Mouse (Mus musculus) heart, postnatal 0 days (tissue): ENCODE measurements around the gene Mtmr12. TPM values are rescaled to one million over a fixed set of nuclear protein-coding genes. Genes with fewer than 3 reads are reported as not detected.

Experiments
- ATAC-seq: fragments of 200-750 bp; cut with Nextera tagmentation; 2 replicates; pipeline ENCODE4 v1.8.0; 2017; ENCODE audit warnings: low read depth, moderate number of reproducible peaks, moderate library complexity; ENCODE audit not compliant: insufficient read depth
- DNase-seq: peaks from one replicate; pipeline ENCODE4 v3.0.0-alpha.2; 2016; ENCODE audit warnings: low spot score
- H3K27ac ChIP-seq: fragments of 300-500 bp; sonication (generic); 2 replicates; pipeline ENCODE4 v1.5.1; 2014; ENCODE audit warnings: low read depth, mild to moderate bottlenecking
- H3K27me3 ChIP-seq: fragments of 300-500 bp; sonication (generic); 2 replicates; pipeline ENCODE4 v1.6.1; 2014; ENCODE audit warnings: low read length, mixed read lengths; ENCODE audit not compliant: control insufficient read depth, insufficient read depth
- H3K36me3 ChIP-seq: fragments of 300-500 bp; sonication (generic); replicated peaks from 2 replicates; pipeline ENCODE4 v1.6.1; 2014; ENCODE audit warnings: low read length, mixed read lengths; ENCODE audit not compliant: control insufficient read depth, insufficient read depth
- H3K4me1 ChIP-seq: fragments of 300-500 bp; sonication (generic); 2 replicates; pipeline ENCODE4 v1.6.1; 2014; ENCODE audit warnings: antibody characterized with exemption; ENCODE audit not compliant: control insufficient read depth, insufficient read depth
- H3K4me2 ChIP-seq: fragments of 300-500 bp; sonication (generic); 2 replicates; pipeline ENCODE4 v1.6.1; 2014; ENCODE audit warnings: low read depth, mild to moderate bottlenecking, low read length, moderate library complexity
- H3K4me3 ChIP-seq: fragments of 300-500 bp; sonication (generic); 2 replicates; pipeline ENCODE4 v1.5.1; 2014; ENCODE audit warnings: low read depth, low read length
- H3K9ac ChIP-seq: fragments of 300-500 bp; sonication (generic); replicated peaks from 2 replicates; pipeline ENCODE4 v1.6.1; 2014; ENCODE audit warnings: low read depth, low read length, mixed read lengths
- H3K9me3 ChIP-seq: fragments of 300-500 bp; sonication (generic); replicated peaks from 2 replicates; pipeline ENCODE4 v1.6.1; 2016; ENCODE audit warnings: low read length; ENCODE audit not compliant: control insufficient read depth
- CTCF ChIP-seq: IDR thresholded peaks from 2 replicates; pipeline ENCODE4 v1.5.1; 2016; ENCODE audit warnings: antibody characterized with exemption, control low read depth, low read depth
- EP300 ChIP-seq: IDR thresholded peaks from 2 replicates; pipeline ENCODE4 v1.6.1; 2016; ENCODE audit warnings: antibody characterized with exemption, low read depth
- WGBS: fragments of 180-500 bp; shearing (Covaris S2); extraction: QIAGEN DNeasy Blood & Tissue Kit; methylation state at CpG from one replicate; pipeline ENCODE4 v1.1.7; 2014; 5-methylcytosine and 5-hydroxymethylcytosine counted together
- polyA plus RNA-seq: library from polyadenylated mRNA; unstranded; fragments of >200 nt; fragmentation: Nextera tagmentation; extraction: Ambion mirVana; gene quantifications from 2 replicates; pipeline ENCODE4 v1.2.1, GENCODE M21; 2015
- total RNA-seq: library from RNA; depleted of rRNA; stranded (reverse); fragments of >200 nt; gene quantifications from 2 replicates; pipeline ENCODE4 v1.2.3, GENCODE M21; 2014; ENCODE audit warnings: low replicate concordance

Gene Mtmr12
- total and polyA plus RNA-seq, 2 experiments from 2014 or later: 5.4 to 9.8 TPM

- no peak overlapping the region; the same call in 1 of the 2 replicates for H3K27ac ChIP-seq
- H3K36me3 ChIP-seq: no peaks in the 10 kb centered on the region
- H3K4me2 ChIP-seq: peak overlapping the region; percentile 77
- no peaks in the 10 kb centered on the region for H3K27me3 ChIP-seq
- peaks cover 19% of the 10 kb centered on the region for H3K4me1 ChIP-seq
- H3K9me3 ChIP-seq: no peaks in the 10 kb centered on the region
- H3K9ac ChIP-seq: peak overlapping the region; percentile 96
- 30% methylated on average over 14 of the region's 14 CpGs for whole genome bisulfite sequencing
- ATAC-seq: no peak
- TF ChIP-seq EP300 (no peak), CTCF (no peak)
- no peak for DNase-seq
- peak overlapping the region; percentile 96 for H3K4me3 ChIP-seq
Observed at GRCm38 (mm10) chr15:12205902-12206645, 1.2 kb downstream of the Mtmr12 start.

DNA sequence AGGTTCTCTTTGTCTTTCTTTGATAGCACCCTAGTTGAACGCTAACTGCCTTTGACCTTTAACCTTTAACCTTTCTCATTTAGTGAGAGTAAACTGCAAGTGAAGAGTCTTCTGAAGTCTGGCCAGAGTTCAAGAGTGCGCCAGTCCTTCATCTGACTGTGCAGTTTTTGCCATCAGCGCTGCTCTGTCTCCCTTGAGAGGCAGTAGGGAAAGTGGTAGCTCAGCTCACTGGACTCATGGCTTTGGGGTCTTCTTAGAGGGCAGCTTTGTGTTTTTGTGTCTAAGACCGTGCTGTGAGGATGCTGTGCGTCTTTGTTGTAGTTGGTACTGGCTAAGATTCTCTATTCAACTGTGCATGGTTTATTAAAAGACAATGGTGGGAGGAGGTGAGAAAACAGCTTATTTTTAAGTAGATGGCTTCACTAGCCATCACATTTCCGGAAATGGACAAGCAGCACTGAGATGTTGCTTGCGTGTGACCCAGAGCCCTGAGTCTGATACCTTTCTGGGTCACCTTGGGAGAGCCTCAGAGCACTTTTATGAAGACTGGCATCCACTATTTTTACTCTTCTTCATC is 1.9 kb downstream of the Mtmr12 start:
- 67% methylated on average over 7 of the region's 7 CpGs for WGBS
- TF ChIP-seq CTCF (no peak), EP300 (no peak)

GRCm38 (mm10) chr15:12207556-12208090 is 2.8 kb downstream of the Mtmr12 start:
- Histone ChIP-seq H3K27ac (no peak overlapping the region), H3K4me1 (peaks cover 19% of the 10 kb centered on the region), H3K36me3 (no peaks in the 10 kb centered on the region), H3K27me3 (no peaks in the 10 kb centered on the region), H3K4me2 (no peak overlapping the region), H3K9me3 (no peaks in the 10 kb centered on the region), H3K9ac (no peak overlapping the region), H3K4me3 (no peak overlapping the region)
- TF ChIP-seq CTCF (no peak), EP300 (no peak)
- no peak for ATAC-seq
- WGBS: 48% methylated on average over 6 of the region's 6 CpGs
- DNase-seq: no peak

More for the DNA sequence above, 1.9 kb downstream of the Mtmr12 start:
- H3K36me3 ChIP-seq: no peaks in the 10 kb centered on the region
- no peak for DNase-seq
- H3K4me1 ChIP-seq: peaks cover 19% of the 10 kb centered on the region
- H3K9me3 ChIP-seq: no peaks in the 10 kb centered on the region
- no peak overlapping the region for H3K9ac ChIP-seq
- ATAC-seq: no peak
- no peaks in the 10 kb centered on the region for H3K27me3 ChIP-seq
- H3K4me3 ChIP-seq: no peak overlapping the region
- peak overlapping the region; percentile 77; the same call in 1 of the 2 replicates for H3K4me2 ChIP-seq
- H3K27ac ChIP-seq: no peak overlapping the region

DNA sequence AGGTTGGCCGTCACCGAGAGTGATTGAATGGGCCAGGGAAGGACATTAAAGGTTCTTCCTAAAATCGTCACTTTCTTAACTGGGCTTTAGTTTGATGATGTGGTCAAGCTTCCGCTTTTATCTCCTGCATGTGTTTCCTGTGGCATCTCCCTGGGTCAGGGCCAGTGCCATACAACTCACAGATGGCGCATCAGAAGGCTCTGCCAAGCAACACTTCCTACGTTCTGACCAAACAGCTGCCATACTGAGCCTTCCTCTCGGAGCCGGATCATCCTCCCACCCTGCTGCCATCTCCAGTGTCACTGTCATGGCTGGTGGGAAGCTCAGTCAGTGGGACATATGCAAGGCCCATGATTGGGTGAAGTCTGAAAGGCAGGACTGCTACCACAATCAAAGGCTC is 6.7 kb downstream of the Mtmr12 start:
- Histone ChIP-seq H3K4me3 (no peak overlapping the region), H3K9ac (no peak overlapping the region), H3K27me3 (no peaks in the 10 kb centered on the region), H3K36me3 (no peaks in the 10 kb centered on the region), H3K27ac (no peak overlapping the region), H3K4me1 (peaks cover 15% of the 10 kb centered on the region), H3K9me3 (no peaks in the 10 kb centered on the region), H3K4me2 (no peak overlapping the region)
- ATAC-seq: no peak
- WGBS: 64% methylated on average over 8 of the region's 8 CpGs
- no peak for DNase-seq
- no peak for TF ChIP-seq EP300
- TF ChIP-seq CTCF: no peak

DNA sequence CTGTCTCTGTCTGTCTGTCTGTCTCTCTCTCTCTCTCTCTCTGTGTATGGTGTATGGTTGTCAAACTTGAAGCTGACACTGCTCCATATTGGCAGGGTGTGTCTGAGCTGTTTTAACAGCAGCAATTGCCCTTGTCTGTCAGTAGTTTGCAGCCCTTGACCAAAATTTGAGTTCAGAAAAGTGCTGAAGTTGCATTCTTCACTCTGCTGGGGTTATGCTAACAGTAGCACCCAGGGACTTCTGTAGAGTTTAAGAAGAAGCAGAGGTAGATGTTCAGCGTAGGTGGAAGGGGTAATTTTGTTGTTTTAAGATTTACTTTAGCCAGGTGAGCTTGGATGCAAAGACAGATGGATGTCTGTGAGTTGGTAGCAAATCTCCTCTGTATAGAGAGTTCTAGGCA is 7.4 kb downstream of the Mtmr12 start:
- H3K36me3 ChIP-seq: no peaks in the 10 kb centered on the region
- no peak overlapping the region for H3K4me3 ChIP-seq
- DNase-seq (no peak), ATAC-seq (no peak)
- H3K27me3 ChIP-seq: no peaks in the 10 kb centered on the region
- H3K4me1 ChIP-seq: peaks cover 8% of the 10 kb centered on the region
- 94% methylated on average over 1 of the region's 1 CpGs for WGBS
- no peak overlapping the region for H3K27ac ChIP-seq
- H3K9me3 ChIP-seq: no peaks in the 10 kb centered on the region
- no peak overlapping the region for H3K9ac ChIP-seq
- no peak overlapping the region for H3K4me2 ChIP-seq
- TF ChIP-seq CTCF (no peak), EP300 (no peak)
